Mouse (Mus musculus) cerebellum, adult 9-10 months (tissue): ENCODE results near the gene Snx11.
A peak's percentile ranks its signal among the peaks of the same experiment; 100 is the strongest.
"Not testable (repeated sequence)": the region's sequence is repeated elsewhere in the genome, so short reads cannot be mapped to it uniquely, and the experiment has no call there.

ENCODE experiments used
- DNase-seq: peaks from one replicate; pipeline ENCODE4 v3.0.0; 2022

Gene Snx11

DNA sequence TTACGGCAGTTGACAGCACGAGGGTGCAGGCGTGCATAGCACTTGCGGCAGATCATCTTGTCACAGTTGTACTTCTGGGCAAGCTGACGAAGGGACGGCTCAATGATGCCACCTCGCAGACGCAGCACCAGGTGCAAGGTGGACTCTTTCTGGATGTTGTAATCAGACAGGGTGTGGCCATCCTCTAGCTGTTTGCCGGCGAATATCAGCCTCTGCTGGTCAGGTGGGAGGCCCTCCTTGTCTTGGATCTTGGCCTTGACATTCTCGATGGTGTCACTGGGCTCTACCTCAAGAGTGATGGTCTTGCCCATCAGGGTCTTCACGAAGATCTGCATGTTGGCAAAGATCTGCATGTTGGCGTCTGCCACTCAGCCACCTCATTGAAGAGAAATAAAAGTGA lies 18.1 kb upstream of the Snx11 start:
- no peak for DNase-seq

DNA sequence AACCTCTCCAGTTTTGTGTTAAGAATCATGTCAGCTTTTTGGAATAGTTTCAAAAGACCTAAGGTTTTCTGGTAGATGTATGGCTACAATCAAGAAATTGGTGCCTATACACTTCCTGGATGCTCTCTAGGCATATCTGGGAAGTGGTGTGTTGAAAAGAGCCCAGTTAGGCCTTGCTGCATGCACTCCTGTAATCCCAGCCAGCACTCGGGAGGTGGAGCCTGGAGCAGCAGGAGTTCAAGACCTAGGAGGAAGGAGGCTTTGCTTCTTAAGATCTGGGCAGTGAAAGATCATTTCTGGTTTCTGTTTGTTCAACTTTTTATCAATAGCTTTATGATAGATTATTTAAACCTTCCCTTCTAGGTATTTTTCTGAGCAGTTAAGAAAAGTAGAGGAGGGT lies 13.3 kb upstream of the Snx11 start:
- no peak for DNase-seq

DNA sequence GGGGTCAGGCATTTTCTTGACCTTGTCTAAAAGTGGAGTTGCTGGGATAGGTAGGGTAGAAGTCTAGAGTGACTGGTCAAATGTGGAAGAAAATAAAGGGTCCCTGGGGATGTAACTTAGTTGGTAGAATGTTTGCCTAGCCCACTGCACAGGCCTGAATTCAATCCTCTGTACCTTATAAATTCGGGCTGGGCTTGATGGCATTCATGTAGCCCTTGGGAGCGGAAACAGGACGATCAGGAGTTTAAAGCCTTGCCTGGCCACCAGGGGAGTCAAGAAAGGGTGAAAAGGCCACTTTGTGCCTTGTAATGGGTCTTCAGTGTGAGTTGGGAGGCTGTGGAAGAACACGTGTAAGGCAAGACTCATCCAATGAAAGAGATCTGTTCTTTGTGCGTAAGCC lies 12.6 kb upstream of the Snx11 start:
- no peak for DNase-seq

DNA sequence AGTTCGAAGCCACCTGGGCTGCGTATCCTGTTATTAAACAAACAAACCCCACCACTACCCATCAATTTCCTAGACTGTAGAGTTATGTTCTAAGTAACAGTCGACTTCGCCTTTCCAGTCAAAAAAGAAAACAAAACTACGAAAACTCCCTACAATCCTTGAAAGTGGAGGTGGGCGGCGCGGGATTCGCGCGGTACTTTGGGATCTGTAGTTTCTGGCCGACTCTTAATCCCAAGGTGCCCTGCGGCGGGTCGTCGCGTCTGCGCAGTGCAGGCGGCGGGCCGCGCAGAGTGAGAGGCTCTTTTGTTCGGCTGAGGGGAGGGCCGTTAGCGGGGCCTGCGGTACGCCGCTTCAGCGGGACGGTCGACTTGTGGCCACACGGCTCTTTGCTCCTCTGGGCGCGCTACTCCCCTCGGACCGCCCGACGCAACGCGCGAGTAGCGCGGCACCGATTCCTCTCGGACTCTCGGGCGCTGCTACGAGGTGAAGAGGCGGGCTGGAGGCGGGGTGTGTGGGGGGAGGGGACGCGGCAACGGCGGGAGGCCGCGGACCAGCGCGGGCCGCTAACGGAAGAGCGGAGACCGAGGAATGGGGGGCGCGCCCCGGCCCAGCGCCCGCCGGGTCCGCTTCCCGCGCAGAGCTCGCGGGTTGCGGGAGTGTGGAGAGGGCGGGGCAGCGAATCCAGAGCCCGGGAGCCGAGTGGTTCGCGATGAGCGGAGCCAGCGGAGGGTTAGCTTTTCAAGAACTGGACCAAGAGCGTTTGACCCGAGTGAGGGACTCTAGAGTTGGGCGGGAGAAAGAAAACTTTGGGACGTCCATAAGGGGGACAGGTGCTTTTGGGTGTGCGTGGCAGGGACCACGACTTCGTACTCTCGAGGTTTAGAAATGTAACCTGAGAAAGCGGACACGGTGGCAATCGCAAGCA lies 11.8 kb upstream of the Snx11 start, which contains the start of gene Cbx1:
Cbx1 (plus strand) TSS at position 257 of the 925 bp plus-strand sequence.
- DNase-seq = peak; percentile 89

DNA sequence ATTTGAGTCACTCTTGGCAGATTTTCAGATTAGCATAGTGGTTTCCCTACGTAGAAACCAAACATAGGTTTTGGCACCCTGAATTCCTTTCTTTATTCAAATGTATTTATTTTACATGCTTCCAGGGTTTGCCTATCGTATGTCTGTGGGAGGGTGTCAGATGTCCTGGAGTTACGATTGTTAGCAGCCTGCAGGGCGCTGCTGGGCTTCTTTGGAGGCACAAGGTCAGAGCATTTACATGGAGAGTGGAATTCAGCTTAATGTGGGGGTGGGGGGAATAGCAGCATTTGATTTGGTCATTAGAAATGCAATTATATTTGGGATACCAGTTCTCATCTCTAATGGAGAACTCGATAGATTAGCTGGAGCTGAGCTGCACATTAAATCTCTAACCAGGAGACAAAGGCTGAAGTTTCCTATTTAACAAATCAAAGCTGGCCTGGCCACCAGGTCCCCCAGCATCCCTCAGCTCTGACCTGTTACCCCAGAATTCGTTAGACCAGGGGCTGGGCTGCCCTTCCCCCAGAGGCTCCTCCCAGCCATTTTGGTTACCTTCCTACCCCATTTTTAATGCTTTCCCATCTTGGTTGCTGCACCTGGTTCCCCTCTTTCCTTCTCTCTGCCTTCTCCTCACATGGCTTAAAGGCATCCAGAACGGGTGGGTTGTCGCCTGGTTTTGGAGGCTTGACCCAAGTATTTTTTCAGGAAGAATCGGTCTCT lies 9.5 kb upstream of the Snx11 start:
- DNase-seq = no peak

DNA sequence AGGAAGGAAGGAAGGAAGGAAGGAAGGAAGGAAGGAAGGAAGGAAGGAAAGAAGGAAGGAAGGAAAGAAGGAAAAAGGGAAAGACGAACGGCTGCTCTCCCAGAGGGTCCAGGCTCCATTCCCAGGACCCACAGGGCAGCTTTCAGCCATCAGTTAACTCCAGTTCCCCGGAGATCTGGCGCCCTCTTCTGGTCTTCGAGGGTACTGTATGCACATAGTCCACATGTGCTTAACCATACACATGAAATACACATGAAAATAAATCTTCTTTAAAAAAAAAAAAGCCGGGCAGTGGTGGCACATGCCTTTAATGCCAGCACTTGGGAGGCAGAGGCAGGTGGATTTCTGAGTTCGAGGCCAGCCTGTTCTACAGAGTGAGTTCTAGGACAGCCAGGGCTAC lies 7.5 kb upstream of the Snx11 start:
- peak; percentile 69 for DNase-seq

DNA sequence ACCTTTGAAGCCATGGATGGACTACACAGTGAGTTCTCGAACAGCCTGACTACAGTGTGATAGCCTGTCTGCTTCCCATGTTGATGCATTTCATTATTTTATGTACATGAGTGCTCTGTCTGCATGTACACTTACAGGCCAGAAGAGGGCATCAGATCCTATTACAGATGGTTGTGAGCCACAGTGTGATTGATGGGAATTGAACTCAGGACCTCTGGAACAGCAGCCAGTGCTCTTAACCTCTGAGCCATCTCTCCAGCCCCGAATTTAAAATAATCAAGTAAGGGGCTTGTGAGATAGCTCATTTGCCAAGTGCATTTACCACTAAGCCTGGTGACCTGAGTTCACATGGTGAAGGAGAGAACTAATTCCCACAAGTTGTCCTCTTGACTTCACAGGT lies 4.1 kb upstream of the Snx11 start:
- DNase-seq = no peak

DNA sequence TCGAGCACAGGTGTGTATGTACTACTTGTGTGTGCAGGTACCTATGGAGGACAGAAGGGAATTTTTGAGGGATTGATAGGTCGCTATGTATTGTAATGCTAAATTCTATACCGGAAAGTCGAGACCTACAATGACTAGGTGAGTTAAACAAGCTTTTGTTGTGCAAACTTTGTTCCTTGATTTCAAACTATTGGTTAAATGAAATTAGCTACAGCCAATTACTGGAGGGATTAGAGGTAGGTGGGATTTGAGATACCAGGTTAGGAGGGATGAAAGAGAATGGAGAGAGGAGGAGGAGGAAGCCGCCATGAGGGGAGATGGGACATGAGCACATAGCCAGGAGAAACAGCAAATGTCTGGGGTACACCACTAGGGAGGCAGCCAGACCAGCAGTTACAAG lies 2.9 kb upstream of the Snx11 start:
- no peak for DNase-seq

DNA sequence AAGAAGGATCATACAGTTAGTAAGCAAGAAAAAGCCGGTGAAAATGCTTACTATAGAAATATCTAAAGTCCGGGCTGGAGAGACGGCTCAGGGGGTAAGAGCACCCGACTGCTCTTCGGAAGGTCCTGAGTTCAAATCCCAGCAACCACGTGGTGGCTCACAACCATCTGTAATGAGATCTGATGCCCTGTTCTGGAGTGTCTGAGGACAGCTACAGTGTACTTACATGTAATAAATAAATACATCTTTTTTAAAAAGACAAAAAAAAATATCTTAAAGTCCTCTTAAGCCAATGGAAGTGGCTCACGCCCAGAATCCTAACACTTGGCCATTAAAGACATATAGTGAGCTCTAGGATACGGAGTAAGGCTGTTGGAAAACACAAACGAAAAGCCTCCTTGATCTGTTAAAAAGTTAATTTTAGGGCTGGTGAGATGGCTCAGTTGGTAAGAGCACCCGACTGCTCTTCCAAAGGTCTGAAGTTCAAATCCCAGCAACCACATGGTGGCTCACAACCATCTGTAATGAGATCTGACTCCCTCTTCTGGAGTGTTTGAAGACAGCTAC lies 785 bp upstream of the Snx11 start:
- not testable (repeated sequence) for DNase-seq

DNA sequence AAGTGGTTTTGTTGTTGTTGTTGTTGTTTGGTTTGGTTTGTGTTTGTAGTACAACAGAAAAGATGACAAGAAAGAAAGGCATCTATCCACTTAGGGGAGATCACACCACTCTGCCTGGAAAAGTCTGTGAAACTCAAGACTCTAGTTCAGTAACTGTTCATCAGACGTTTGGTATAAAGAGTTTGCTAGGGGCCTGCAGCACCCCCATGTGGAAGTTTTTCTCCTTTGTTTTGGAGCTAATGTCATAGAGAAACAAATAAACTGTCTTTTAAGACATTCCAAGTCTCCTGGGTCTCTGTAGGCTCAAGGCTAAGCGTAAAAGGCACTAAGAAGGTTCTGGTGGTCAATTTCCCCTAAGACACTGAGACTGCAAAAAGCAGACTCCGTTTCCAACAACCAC lies 1.3 kb downstream of the Snx11 start:
- DNase-seq = no peak

DNA sequence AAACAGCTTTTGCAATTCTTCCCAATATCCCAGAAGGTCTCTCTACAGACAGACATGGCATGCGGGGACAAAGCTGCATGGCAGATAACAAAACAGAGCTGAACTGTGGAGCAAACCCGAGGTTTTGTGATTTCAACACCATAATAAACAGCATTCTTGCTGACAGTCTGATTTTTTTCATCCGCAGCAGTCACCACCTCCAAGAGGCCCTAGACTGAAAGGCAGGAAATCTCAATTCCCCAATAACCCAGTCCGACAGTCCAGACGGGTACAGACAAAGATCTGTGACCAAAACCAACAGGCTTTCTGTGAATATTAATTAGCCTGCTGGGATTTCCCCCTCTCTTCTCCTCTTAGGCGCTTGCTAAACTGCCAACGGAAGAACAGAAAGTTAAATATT lies 1.7 kb downstream of the Snx11 start:
- no peak for DNase-seq

DNA sequence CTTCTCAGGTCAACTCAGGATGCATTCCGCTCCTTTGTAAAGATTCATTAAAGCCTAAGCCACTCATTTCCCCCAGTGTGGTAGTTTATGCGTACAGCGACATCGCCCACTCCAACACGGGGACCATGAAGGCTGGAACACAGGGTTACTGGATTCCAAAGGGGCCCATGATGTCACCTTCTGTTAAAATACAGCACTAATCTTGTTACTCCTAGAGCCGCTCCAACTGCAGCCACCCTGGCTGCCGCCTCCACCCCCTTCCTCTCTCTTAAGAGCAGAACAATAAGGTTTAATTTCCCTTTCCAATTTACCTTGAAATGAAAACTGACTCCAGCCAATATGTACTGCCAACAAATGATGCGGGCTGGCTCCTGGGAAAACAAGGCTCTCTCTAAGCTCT lies 2.3 kb downstream of the Snx11 start:
- no peak for DNase-seq

DNA sequence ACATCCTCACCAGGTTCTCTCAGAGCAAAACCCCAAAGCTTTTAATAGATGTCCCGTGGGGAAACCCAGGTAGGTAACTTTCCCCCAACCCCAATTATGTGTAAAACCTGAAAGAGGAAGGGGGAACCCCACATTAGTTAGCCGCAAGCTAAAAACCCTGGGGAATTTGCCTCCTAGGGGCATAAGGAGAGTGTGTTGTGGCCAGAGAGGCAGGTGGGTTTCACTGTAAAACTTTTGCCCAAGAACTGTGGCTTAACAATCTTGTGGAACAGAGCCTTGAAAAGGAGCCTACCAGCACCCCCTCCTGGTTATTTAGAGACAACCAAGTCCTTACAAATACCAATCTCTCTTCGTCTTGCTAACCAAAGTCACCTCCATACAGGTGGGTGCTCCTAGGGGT lies 2.8 kb downstream of the Snx11 start:
- no peak for DNase-seq

DNA sequence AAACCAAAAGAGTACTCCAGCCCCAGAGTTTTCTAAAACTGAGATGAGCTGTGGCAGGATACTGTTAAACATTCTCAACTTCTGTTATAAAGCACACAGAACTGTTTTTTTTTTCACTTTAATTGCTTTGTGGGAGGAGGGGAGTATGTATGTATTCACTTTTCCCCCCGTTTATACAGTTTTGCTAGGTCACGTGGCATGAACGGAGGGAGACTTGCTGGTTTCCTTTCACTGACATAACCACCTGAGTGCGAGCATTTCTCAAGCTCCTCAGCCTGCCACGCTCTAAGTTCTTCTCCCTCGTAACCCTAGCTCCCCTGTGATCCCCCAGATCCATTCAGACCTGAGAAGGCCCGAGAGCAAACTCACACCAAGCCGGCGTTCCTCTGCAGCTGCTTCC lies 4.9 kb downstream of the Snx11 start:
- DNase-seq = no peak

DNA sequence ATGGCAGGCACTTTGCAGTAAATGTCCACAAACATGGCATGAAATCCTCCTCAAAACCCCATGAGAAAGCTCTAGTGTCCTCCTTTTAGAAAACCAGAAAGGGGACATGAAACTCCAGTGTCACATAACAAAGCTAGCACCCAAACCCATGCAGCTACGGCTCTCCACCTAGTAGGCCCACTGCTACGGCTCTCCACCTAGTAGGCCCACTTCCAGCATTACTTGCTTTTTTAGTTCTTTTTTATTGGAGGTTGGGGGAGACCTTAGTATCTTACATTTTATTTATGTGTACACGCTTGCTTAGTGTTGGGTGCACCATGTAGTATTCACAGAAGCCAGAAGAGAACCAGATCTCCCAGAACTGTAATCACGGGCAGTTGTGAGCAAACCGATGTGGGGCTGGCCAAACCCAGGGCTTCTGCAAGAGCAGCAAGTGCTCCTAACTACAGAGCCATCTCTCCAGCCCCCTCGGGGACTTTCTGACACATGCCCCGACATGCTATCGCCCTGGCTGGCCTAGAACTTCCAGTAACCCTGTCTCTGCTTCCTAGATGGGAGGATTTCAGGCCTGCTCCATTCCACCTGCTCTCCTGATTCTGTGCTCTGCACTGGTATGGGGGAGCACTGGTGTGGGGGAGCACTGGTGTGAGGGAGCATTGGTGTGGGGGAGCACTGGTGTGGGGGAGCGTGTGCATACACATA lies 5.9 kb downstream of the Snx11 start:
- DNase-seq = no peak

DNA sequence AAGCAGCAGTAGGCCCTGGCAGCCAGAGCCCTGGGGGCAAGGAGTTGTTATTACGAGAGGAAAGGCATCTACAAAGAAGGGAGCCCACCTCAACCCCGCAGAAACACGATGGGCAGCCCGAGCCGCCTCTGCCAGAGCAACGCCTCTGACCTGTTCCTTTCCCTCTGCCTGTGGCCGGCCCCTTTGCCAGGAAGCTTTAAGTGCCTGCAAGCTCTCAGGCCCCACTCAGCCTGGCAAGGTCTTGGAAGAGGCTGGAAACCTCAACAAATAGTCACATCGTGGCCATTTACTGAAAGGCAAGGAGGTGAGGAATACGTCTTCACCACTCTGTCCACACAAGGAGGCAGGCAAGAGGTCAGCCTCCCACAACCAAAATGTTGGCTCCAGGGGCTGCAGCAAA lies 9.1 kb downstream of the Snx11 start:
- DNase-seq = no peak

DNA sequence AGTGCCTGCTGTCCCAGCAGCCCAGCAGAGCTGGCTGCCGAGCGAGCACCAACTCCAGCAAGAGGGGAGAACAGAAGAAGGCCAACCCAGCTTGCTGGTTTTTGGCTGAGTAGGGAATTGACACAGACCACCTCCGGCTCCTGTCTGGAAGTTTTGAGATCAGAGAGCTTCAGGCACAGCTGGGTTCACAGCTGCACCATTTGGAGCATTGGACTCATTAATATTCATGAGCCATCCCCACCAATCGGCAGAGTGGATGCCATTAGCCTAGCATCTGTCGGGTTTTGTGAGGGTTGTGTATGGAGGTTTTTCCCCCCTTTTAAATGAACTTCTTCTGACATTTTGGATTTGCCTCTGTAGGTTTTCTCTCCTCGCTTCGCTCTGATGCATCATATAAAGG lies 10.3 kb downstream of the Snx11 start:
- no peak for DNase-seq

DNA sequence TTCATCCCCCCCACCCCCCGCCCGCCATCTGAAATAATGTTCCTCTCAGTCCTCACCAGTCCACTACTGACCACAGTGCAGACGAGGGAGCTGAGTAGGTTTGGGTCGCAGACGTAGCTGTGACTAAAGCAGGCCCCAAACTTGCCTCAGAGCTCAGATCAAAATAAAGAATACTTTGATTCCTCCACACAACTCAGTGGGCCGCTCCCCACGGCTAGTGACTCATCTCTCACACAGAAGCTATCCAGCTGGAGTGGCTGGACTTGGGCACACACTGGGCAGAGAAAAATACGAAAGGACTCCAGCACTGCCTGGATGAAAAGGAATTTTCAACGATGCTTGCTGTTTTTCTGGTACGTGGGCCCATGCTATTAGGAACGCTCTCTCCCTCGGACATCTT lies 10.8 kb downstream of the Snx11 start:
- DNase-seq = no peak

DNA sequence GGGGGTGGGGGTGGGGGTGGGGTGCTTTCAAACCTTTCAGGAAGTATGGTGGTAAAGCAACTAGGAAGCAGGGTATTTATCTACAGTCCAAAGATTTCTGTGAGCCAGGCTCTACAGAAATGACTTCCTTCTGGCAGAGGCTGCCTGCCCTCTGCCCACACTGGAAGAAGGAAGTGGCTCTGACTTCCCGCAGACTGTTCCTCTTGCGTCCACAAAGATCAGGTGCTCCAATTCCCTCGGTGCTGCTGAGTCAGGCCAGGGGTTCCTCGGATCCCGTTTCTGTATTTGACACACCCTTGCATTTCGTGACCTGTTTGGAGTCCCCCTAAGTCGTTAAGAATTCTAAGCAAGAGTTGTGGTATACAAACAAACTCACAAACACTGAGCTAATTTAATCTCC lies 11.7 kb downstream of the Snx11 start:
- DNase-seq = no peak

DNA sequence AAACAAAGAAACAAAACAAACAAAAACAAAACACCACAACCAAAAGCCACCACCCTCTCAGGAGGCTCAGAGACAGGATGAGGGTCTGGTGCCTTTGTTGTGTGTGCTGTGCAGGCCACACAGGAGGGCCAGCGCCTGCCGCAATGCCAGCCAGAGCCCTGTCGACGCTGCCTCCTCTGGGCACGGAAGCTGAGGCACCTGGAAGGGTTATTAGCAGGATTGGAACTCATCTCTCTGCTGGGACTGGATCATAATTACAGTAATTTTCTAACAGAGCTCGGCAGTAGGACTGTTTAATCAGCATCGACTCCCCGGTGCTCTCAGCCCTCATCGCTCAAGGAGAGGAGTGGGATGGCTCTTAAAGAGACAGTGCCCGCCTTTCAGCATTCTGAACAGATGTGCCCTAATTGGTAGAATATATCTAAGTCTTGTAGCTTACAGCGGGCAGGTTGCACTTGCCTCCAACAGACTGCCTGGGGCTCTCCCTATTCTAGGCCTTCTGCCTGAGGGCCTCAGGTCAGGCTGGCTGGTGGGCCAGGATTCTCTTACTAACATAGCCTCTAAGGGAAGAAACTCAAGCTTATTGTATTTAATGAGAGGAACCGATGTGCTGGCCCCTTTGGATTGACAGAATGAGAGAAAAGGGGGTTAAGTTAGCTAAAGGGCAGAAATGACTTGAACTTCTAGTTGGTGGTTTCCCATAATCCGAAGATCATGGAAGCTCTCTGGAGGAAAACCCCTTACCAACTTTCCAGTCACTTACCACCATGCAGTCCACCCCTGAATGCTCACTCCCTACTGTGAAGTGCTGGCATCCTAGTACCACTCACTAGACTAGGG lies 12.6 kb downstream of the Snx11 start:
- DNase-seq = peak; percentile 14

DNA sequence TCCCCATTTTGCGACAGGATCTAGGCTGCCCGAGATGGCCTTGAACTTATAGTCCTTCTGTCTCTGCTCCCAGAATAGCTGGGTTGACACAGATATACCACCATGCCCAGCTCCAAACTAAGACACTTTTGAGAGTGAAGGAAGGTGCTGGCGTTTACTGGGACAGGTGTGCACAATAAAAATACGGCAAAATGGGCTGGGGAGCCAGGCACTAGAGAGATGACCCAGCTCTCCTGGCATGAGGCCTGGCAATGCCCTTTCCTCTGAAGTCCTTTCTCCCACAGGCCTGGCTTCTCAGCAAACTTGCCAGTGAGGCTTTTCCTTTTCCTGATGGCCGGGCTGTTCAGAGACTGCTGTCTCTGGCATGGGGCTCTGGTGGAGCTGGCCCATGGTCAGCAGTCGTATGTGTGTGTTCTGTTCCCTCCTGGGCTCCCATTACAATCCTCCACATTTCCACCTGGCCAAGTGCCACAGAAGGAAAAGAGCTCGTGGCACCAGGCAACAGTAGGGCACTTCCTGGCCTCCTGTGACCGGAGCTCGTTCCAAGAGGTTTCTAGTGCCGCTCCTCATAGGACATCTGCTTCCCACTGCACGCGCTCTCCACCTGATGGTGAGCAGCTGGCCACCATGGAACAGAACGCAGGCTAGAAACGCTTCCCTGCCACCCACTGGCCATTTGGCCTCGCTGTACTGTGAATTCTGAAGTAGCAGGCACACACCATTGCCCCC lies 14.5 kb downstream of the Snx11 start:
- peak; percentile 90 for DNase-seq

DNA sequence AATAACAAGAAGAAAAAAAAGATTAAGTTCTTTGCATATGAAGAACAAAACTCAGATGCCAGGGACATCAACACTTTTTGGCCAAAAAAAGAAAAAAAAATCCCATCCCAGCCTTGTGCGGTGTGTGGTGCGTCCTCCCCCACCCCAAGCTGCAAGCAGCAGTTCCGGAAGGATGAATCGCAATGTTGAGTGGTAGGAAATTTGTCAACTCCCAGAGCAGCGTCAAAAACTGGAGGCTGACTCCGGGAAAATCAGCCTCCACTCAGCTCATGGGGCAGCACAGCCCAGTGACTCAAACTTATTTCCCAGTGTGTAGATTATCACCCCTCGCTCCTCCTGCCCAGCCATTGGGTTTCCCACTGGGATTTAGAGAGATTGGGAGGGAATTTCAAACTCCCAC lies 15.4 kb downstream of the Snx11 start:
- DNase-seq = no peak
